Mouse (Mus musculus) adrenal gland, postnatal 25 days (tissue): ENCODE measurements around the gene Olfr51. TPM values are rescaled to one million over a fixed set of nuclear protein-coding genes. Genes with fewer than 3 reads are reported as not detected.
"Not testable (repeated sequence)": the region's sequence is repeated elsewhere in the genome, so short reads cannot be mapped to it uniquely, and the experiment has no call there.

ENCODE experiments used
- DNase-seq: peaks from one replicate; pipeline ENCODE4 v3.0.0; 2021; ENCODE audit warnings: mixed read lengths
- long read RNA-seq: library from polyadenylated mRNA; stranded (forward); transcript quantifications from one replicate; pipeline ENCODE4 v2.0.0, GENCODE M21; 2021
- total RNA-seq: library from RNA; stranded (reverse); gene quantifications from 2 replicates; pipeline ENCODE4 v1.2.3, GENCODE M21; 2021

Gene Olfr51
- not detected in 2 replicates for total RNA-seq
- long read RNA-seq = 0 reads

DNA sequence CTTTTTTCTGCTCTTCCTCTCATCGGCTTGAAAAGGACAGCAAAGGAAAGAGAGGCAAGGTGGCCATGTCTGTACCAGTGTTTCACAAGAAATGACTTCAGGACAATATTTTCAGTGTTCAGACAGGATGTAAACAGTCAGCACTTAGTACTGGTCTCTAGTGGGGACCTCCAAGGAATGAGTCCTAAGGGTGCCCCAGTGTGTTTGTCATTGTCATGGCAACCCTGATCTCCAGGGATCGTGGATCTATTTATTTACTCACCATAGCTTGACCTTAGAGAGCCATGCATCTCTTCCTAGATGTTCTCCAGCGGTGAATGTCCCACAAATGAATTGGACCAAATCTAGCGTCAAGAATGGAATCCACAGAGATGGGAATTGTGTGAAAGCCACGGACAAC, at the start of gene Olfr51:
TSS of gene Olfr51 (plus strand) at position 301 of the 400 bp plus-strand sequence.
- DNase-seq = no peak

DNA sequence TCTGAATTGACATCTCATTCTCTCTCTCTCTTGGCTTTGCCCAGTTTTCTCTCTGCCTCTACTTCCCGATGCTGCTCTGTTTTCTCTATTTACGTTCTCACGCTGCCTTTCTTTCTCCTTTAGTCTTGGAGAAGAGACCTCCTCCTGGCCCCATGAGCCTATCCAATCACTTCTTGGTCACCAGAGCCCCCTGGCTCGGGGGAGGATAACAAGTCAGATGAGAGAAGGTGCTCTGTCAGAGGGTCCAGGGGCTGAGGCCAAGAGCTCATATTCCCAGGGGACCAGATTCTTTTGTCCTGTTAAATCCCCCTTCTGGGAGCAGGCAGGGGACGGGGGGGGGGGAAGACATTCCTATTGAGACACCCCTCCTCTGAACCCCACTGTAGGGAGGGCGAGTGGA, 49.7 kb upstream of the Olfr51 start, which contains the start of gene Prop1:
TSS of gene Prop1 (minus strand) at position 101 of the 400 bp plus-strand sequence.
- DNase-seq = no peak

DNA sequence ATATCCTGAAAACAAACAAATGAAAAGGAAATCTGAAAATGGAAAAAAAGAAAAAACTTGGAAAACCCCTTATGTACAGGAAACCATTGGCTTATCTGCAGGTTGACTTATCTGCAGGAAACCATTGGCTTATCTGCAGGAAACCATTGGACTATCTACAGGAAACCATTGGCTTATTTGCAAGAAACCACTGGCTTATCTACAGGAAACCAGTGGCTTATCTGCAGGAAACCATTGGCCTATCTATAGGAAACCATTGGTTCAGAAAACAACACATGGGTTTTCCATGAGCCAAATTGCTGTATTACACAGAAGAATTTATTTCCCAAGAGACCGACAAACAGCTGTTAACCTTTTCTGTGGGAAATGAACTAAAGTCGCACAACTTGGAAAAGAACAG, 38.5 kb upstream of the Olfr51 start:
- DNase-seq = no peak

DNA sequence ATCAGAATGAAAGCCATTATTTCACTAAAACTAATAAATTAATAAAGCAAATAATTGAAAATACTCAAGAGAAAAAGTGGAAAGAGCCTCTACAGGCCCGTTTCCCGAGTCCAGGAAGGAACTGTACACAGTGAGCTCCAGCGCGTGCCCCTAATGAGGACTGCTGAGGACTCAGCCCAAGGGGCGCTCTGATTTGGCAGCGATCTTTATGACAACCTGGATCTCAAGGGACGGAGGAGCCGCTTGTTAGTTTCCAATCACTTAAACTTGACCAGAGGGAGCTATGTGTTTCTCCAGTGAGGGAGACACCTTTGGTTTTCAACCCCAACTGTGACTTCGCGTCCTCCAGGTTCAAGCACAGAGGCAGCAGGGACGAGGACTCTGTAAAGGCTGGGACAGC, 37.2 kb upstream of the Olfr51 start, which contains the start of gene Olfr1378:
TSS of gene Olfr1378 (plus strand) at position 301 of the 400 bp plus-strand sequence.
- no peak for DNase-seq

DNA sequence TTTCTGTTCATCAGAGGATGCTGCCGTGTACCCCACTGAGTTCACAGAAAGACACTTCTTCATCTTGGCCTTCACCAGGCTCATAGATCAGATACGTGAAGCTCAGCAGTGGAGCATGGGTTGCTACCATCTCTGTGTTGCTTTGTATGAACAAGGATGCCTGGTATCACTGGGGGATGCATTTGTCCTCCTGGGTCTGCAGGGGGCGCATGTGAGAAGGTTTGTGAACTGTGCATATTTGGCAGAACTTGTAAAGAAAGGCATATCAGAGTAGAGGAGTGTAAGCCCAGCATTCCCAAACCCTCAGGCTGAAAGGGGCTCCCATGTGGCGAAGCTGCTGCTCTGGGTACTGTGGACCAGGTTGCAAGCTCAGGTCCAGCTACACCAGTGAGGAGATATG, 26.2 kb upstream of the Olfr51 start:
- DNase-seq = peak; percentile 46

DNA sequence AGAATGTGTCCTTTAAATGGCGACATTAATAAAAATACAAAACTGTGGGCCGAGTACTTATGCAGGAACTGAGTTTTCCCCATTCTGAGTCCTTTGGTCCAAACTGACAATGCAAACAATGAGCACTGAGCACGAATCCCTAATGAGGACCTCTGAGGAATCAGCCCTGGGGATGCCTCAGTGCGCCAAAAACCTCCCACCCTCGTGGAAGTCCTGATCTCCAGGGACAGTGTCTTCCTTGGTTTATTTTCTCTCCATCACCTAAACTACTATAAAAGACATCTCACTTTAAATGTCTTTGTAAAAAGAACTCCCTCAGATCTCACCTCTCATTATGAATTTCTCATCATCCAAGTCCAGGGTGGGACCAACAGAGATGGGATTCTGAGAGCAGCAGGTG, 21.7 kb upstream of the Olfr51 start, which contains the start of gene Olfr1377:
TSS of gene Olfr1377 (plus strand) at position 301 of the 400 bp plus-strand sequence.
- no peak for DNase-seq

DNA sequence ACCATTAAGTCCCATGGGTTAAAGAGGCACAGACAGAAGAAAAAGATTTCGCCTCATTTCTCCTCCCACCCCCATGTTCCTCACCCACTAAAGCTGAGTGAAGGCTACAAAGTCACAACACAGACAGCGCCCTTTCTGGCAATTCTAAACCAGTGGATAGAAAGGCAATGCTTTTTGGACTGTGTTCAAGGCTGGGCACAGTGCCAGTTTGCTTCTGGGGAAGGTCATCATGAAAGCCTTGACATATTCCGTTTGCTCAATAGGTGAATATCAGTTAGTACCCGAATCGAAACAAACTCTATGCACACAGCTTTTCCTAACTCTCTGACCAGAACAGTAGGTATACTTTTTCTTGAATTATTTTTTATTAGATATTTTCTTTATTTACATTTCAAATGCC, 8.4 kb downstream of the Olfr51 start:
- DNase-seq = peak; percentile 93

DNA sequence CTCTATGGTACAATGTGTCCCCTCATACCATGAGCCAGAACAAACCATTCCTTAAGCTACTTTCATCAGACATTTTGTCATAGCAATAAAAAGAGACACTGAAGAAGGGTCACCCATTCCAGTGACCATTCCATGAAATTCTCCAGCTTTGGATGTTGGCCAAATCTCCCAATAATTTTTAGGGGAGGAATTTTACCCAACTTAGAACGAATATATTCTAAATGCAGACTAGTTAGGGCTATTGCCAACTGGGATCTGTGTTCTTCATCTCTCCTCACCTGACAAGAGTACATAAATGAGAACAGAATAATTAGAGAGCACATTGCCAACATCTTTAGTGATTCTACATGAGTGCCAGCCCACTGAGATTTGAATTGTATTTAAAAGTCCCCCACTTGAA, 10.5 kb downstream of the Olfr51 start, which contains the start of gene Olfr54:
TSS of gene Olfr54 (plus strand) at position 301 of the 400 bp plus-strand sequence.
- no peak for DNase-seq

DNA sequence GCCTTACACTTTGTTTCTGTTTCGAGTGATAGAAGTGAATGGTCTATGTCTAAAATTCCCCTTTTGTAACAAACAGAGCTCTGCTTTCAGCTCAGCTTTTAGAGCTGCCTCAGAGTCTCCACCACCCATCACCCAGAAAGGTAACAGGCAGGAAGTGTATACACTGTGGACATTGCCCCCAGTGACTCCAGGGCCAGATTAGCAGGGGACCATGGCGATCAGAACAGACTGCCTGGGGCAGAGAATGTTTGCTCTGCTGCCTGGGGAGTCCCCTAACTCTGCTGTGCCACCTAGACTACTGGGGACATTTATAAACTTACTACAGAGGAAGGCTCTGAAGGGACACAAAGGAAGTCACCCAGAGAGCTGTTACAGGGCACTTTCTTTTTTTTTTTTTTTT, 12.9 kb downstream of the Olfr51 start:
- DNase-seq = no peak

DNA sequence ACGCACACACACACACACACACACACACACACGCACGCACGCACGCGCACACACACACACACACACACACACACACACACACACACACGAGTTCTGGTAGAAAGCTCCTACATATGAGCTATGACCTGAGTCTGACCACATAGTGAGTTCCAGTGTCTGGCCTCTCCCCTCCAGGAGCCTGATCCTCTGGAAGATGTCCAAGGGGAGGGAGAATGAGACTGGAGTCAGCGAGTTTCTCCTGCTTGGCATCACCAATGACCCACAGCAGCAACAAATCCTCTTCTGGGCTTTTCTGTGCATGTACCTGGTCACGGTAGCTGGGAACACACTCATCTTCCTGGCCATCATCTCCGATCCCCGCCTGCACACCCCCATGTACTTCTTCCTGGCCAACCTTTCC, 23.4 kb downstream of the Olfr51 start:
- not testable (repeated sequence) for DNase-seq

DNA sequence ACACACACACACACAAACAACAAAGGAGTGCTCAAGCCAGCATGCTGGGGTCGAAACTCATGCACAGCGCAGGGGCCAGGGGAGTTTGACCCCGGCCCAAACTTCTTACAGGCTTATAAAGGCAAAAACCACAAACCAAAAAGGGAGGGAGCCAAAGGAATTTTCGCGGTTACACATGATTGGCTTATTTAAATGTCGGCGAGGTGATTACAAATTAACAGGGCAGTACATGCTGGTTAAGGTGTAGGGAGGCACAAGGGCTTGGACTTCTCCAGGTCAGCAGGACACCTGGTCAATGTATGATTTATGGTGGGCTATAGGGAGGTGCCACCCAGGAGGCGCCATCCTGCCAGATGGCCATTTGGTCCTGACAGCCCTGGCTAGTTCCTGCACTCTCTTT, 26.0 kb downstream of the Olfr51 start:
- DNase-seq = not testable (repeated sequence)

DNA sequence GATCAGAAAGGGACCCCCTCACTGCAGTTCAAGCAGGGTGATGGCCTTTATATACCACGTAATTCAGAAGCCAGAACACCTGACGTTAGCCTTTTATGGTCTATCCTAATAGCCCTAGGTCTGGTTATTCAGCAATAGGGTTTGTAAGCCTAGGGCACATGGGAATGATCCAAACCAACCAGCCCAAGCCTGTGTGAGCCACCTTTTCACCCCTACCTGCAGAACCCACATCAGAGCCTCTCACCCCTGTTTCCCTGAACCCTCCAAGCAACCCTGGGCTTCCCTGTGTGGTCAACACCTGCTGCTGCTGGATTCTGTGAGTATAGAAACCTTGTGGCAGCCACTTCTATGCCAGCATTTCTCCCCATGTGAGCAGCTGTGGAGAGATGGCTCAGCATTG, 26.8 kb downstream of the Olfr51 start:
- no peak for DNase-seq

DNA sequence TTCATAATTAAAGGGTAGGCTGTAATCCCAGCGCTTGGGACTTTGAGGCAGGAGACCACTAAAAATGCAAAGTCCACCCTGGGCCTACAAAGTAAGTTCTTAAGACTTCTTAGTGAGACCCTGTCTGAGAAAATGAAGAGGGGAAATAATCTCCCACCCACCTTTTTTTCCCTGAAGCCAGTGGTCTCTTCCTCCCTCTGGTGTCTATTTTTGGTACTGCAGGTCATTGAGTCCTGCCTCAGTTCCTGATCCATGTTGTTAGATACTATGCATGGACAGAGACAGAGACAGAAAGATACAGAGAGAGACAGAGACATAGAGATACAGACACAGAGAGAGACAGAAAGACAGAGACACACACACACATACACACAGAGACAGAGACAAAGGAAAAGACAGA, 29.5 kb downstream of the Olfr51 start:
- no peak for DNase-seq

DNA sequence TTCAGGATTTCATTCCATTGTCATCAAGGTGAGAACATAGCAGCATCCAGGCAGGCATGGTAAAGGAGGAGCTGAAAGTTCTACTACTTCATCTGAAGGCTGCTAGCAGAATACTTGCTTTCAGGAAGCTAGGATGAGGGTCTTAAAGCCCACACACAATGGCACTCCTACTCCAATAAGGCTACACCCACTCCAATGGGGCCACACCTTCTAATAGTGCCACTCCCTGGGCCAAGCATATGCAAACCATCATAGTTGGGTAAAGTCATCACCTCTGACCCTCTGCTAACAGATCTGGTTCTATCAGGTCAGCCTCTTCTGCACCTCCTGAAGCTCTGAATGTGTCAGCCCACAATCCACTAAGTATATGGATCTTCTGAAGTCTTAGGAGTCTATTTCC, 30.7 kb downstream of the Olfr51 start:
- DNase-seq = not testable (repeated sequence)

DNA sequence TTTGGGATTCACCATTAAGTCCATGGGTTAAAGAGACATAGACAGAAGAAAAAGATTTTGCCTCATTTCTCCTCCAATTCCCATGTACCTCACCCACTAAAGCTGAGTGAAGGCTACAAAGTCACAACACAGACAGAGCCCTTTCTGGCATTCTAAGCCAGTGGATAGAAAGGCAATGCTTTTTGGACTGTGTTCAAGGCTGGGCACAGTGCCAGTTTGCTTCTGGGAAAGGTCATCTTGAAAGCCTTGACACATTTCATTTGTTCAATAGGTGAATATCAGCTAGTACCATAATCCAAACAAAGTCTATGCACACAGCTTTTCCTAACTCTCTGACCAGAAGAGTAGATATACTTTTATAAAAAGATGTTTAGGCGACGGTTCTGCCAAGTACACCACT, 32.6 kb downstream of the Olfr51 start:
- DNase-seq = peak; percentile 85

DNA sequence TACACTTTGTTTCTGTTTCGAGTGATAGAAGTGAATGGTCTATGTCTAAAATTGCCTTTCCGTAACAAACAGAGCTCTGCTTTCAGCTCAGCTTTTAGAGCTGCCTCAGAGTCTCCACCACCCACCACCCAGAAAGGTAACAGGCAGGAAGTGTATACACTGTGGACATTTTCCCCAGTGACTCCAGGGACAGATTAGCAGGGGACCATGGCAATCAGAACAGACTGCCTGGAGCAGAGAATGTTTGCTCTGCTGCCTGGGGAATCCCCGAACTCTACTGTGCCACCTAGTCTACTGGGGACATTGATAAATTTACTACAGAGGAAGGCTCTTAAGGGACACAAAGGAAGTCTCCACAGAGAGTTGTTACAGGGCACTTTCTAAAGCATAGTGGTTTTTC, 41.4 kb downstream of the Olfr51 start:
- DNase-seq = not testable (repeated sequence)

DNA sequence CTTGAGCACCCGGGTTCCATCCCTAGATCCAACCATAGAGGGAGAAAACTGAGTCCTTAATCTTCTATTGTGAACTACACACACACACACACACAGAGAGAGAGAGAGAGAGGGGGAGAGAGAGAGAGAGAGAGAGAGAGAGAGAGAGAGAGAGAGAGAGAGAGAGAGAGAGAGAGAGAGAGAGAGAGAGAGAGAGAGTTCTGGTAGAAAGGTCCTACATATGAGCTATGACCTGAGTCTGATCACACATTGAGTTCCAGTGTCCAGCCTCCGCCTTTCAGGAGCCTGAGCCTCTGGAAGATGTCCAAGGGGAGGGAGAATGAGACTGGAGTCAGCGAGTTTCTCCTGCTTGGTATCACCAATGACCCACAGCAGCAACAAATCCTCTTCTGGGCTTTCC, 44.4 kb downstream of the Olfr51 start, which contains the start of gene Olfr1375:
TSS of gene Olfr1375 (plus strand) at position 301 of the 400 bp plus-strand sequence.
- DNase-seq = not testable (repeated sequence)

DNA sequence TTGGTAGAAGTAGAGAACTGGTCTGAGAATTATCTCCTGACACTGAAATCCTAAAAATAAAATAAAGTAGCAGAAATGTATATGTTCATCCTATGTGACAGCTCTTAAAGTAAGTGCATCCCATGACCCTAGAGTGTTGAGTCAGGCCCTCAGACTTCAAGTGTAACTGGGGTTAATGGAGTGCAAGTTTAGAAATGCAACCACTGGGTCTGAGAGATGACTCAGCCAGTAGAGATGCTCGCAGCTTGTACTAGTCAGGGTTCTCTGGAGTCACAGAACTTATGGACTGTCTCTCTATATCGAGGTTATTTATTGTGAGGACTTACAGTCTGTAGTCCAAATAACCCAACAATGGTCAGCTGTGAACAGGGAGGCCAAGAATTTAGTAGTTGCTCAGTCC, 48.3 kb downstream of the Olfr51 start:
- DNase-seq = no peak

DNA sequence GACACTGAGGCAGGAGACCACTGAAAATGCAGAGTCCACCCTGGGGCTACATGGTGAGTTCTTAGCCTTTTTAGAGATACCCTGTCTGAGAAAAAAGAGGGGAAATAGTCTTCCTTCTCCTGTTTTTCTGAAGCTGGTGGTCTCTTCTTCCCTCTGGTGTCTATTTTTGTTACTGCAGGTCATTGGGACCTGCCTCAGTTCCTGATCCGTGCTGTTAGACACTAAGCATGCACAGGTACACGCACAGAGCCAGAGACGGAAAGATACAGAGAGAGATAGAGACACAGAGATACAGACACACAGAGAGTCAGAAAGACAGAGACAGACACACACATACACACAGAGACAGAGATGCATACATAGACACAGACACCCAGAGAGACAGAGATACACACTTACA, 49.8 kb downstream of the Olfr51 start:
- DNase-seq = no peak

DNA sequence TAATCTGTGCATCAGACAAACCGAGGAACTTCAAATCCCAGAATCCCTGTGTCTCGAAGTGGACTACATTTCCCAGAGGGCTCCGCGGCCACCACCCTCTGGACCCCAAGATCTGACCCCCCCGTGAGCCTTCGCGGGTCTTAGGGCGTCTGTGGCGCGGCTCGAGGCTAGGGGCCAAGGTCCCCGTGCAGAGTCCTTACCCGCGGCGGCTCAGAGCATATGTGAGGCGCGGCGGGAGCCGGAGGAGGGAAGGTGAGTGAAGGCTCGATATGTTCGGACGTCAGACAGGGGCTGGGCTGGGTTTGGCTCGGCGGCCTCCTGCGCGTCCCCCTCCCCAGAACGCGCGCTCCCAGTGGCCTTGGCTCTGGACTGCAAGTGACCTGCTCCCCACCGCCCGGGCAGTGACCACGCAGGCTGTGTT, 55.8 kb downstream of the Olfr51 start, which contains the start of gene Zfp354a:
TSS of gene Zfp354a (plus strand) at position 107 of the 421 bp plus-strand sequence.
- peak; percentile 74 for DNase-seq
